Mouse (Mus musculus): ENCODE data around the gene Gpr182. TPM values are rescaled to one million over a fixed set of nuclear protein-coding genes. Genes with fewer than 3 reads are reported as not detected.
A peak's percentile ranks its signal among the peaks of the same experiment; 100 is the strongest.

The Gpr182 gene
- polyA plus RNA-seq, 1 experiment from 2014 or later, result 15.6 TPM

GRCm38 (mm10) chr10:127759181-127760110 is 7.9 kb upstream of the Gpr182 start, which contains the start of the genes Rdh1 and Rdh16f1:
Rdh1 (plus strand) TSS chr10:127759721.
Rdh16f1 (plus strand) TSS chr10:127759787.
- Histone ChIP-seq H3K27ac (ENCODE audit: low read length) (peak within 1 kb of the TSS; percentile 59), H3K4me3 (ENCODE audit: low read depth, low read length) (no peak within 1 kb of the TSS), H3K36me3 (ENCODE audit: control insufficient read depth, insufficient read depth) (no peaks in the 10 kb centered on the region), H3K9ac (ENCODE audit: low read depth, low read length) (no peak within 1 kb of the TSS), H3K9me3 (replicated peaks; ENCODE audit: control insufficient read depth, low read length) (no peaks in the 10 kb centered on the region), H3K27me3 (ENCODE audit: control insufficient read depth, insufficient read depth, low read depth, low read length) (no peaks in the 10 kb centered on the region), H3K4me2 (ENCODE audit: low read depth, low read length) (no peak within 1 kb of the TSS), H3K4me1 (ENCODE audit: control insufficient read depth, low read depth, low read length) (peaks cover 12% of the 10 kb centered on the region)
- ATAC-seq (ENCODE audit: low read depth), result 0 out of 2 replicates have a peak, but pooled peaks have one; percentile 20
- WGBS (ENCODE audit: insufficient replicate concordance), result 50% methylated on average over 9 of the region's 9 CpGs

- 0 out of 2 replicates have a peak overlapping the region, but pooled peaks have one; percentile 7 for H3K4me3 ChIP-seq (ENCODE audit: low read depth, low read length)
Observed at GRCm38 (mm10) chr10:127755770-127756468, 4.4 kb upstream of the Gpr182 start.

GRCm38 (mm10) chr10:127755246-127755645 is 3.7 kb upstream of the Gpr182 start:
- Histone ChIP-seq H3K9ac (ENCODE audit: low read depth, low read length) (no peak overlapping the region), H3K9me3 (replicated peaks; ENCODE audit: control insufficient read depth, low read length) (no peaks in the 10 kb centered on the region), H3K4me1 (ENCODE audit: control insufficient read depth, low read depth, low read length) (peaks cover 12% of the 10 kb centered on the region), H3K27ac (ENCODE audit: low read length) (peak overlapping the region; percentile 31), H3K36me3 (ENCODE audit: control insufficient read depth, insufficient read depth) (no peaks in the 10 kb centered on the region), H3K4me2 (ENCODE audit: low read depth, low read length) (no peak overlapping the region), H3K27me3 (ENCODE audit: control insufficient read depth, insufficient read depth, low read depth, low read length) (no peaks in the 10 kb centered on the region), H3K4me3 (ENCODE audit: low read depth, low read length) (no peak overlapping the region)
- no peak for ATAC-seq (ENCODE audit: low read depth)
- WGBS (ENCODE audit: insufficient replicate concordance), result 38% methylated on average over 3 of the region's 3 CpGs

More at GRCm38 (mm10) chr10:127755770-127756468, 4.4 kb upstream of the Gpr182 start:
- Histone ChIP-seq H3K9ac (ENCODE audit: low read depth, low read length) (no peak overlapping the region), H3K36me3 (ENCODE audit: control insufficient read depth, insufficient read depth) (no peaks in the 10 kb centered on the region), H3K27me3 (ENCODE audit: control insufficient read depth, insufficient read depth, low read depth, low read length) (no peaks in the 10 kb centered on the region), H3K4me2 (ENCODE audit: low read depth, low read length) (peak overlapping the region; percentile 36), H3K4me1 (ENCODE audit: control insufficient read depth, low read depth, low read length) (peaks cover 12% of the 10 kb centered on the region), H3K27ac (ENCODE audit: low read length) (no peak overlapping the region), H3K9me3 (replicated peaks; ENCODE audit: control insufficient read depth, low read length) (no peaks in the 10 kb centered on the region)
- WGBS (ENCODE audit: insufficient replicate concordance), result 23% methylated on average over 18 of the region's 18 CpGs
- ATAC-seq (ENCODE audit: low read depth), result peak; percentile 28

- WGBS (ENCODE audit: insufficient replicate concordance), result 52% methylated on average over 6 of the region's 6 CpGs
- H3K4me2 ChIP-seq (ENCODE audit: low read depth, low read length), result no peak overlapping the region
- no peak for ATAC-seq (ENCODE audit: low read depth)
- H3K36me3 ChIP-seq (ENCODE audit: control insufficient read depth, insufficient read depth), result no peaks in the 10 kb centered on the region
- no peak overlapping the region for H3K9ac ChIP-seq (ENCODE audit: low read depth, low read length)
- no peaks in the 10 kb centered on the region for H3K27me3 ChIP-seq (ENCODE audit: control insufficient read depth, insufficient read depth, low read depth, low read length)
- no peak overlapping the region for H3K4me3 ChIP-seq (ENCODE audit: low read depth, low read length)
- no peaks in the 10 kb centered on the region for H3K9me3 ChIP-seq (replicated peaks; ENCODE audit: control insufficient read depth, low read length)
- H3K27ac ChIP-seq (ENCODE audit: low read length), result peak overlapping the region; percentile 31
- peaks cover 12% of the 10 kb centered on the region for H3K4me1 ChIP-seq (ENCODE audit: control insufficient read depth, low read depth, low read length)
Observed at GRCm38 (mm10) chr10:127754566-127755166, 3.1 kb upstream of the Gpr182 start.

GRCm38 (mm10) chr10:127750136-127750777 is 1.3 kb downstream of the Gpr182 start:
- WGBS (ENCODE audit: insufficient replicate concordance), result 57% methylated on average over 24 of the region's 24 CpGs
- H3K4me2 ChIP-seq (ENCODE audit: low read depth, low read length), result 0 out of 2 replicates have a peak overlapping the region, but pooled peaks have one; percentile 26
- H3K27me3 ChIP-seq (ENCODE audit: control insufficient read depth, insufficient read depth, low read depth, low read length), result no peaks in the 10 kb centered on the region
- no peak for ATAC-seq (ENCODE audit: low read depth)
- H3K4me3 ChIP-seq (ENCODE audit: low read depth, low read length), result peak overlapping the region; percentile 19
- no peaks in the 10 kb centered on the region for H3K9me3 ChIP-seq (replicated peaks; ENCODE audit: control insufficient read depth, low read length)
- peak overlapping the region; percentile 73 for H3K27ac ChIP-seq (ENCODE audit: low read length)
- H3K4me1 ChIP-seq (ENCODE audit: control insufficient read depth, low read depth, low read length), result peaks cover 8% of the 10 kb centered on the region
- H3K9ac ChIP-seq (ENCODE audit: low read depth, low read length), result no peak overlapping the region
- H3K36me3 ChIP-seq (ENCODE audit: control insufficient read depth, insufficient read depth), result peaks cover 3% of the 10 kb centered on the region; the same call in 1 of the 2 replicates

GRCm38 (mm10) chr10:127748847-127749612 is 2.5 kb downstream of the Gpr182 start:
- H3K9me3 ChIP-seq (replicated peaks; ENCODE audit: control insufficient read depth, low read length), result no peaks in the 10 kb centered on the region
- 7% methylated on average over 8 of the region's 8 CpGs for WGBS (ENCODE audit: insufficient replicate concordance)
- peak; percentile 76 for ATAC-seq (ENCODE audit: low read depth)
- peaks cover 9% of the 10 kb centered on the region for H3K36me3 ChIP-seq (ENCODE audit: control insufficient read depth, insufficient read depth)
- H3K9ac ChIP-seq (ENCODE audit: low read depth, low read length), result no peak overlapping the region
- H3K4me2 ChIP-seq (ENCODE audit: low read depth, low read length), result peak overlapping the region; percentile 29
- no peaks in the 10 kb centered on the region for H3K27me3 ChIP-seq (ENCODE audit: control insufficient read depth, insufficient read depth, low read depth, low read length)
- peaks cover 3% of the 10 kb centered on the region for H3K4me1 ChIP-seq (ENCODE audit: control insufficient read depth, low read depth, low read length)
- peak overlapping the region; percentile 73 for H3K27ac ChIP-seq (ENCODE audit: low read length)
- H3K4me3 ChIP-seq (ENCODE audit: low read depth, low read length), result peak overlapping the region; percentile 23

- no peak overlapping the region for H3K9ac ChIP-seq (ENCODE audit: low read depth, low read length)
- H3K36me3 ChIP-seq (ENCODE audit: control insufficient read depth, insufficient read depth), result peaks cover 27% of the 10 kb centered on the region
- no peak overlapping the region for H3K4me2 ChIP-seq (ENCODE audit: low read depth, low read length)
- no peaks in the 10 kb centered on the region for H3K27me3 ChIP-seq (ENCODE audit: control insufficient read depth, insufficient read depth, low read depth, low read length)
- WGBS (ENCODE audit: insufficient replicate concordance), result 72% methylated on average over 8 of the region's 8 CpGs
- H3K9me3 ChIP-seq (replicated peaks; ENCODE audit: control insufficient read depth, low read length), result no peaks in the 10 kb centered on the region
- H3K4me3 ChIP-seq (ENCODE audit: low read depth, low read length), result no peak overlapping the region
- H3K4me1 ChIP-seq (ENCODE audit: control insufficient read depth, low read depth, low read length), result peaks cover 3% of the 10 kb centered on the region
- ATAC-seq (ENCODE audit: low read depth), result no peak
- no peak overlapping the region for H3K27ac ChIP-seq (ENCODE audit: low read length)
Observed at GRCm38 (mm10) chr10:127747254-127747653, 4.3 kb downstream of the Gpr182 start.

GRCm38 (mm10) chr10:127745886-127746285 is 5.6 kb downstream of the Gpr182 start:
- 0 out of 2 replicates have a peak overlapping the region, but pooled peaks have one; percentile 25 for H3K27ac ChIP-seq (ENCODE audit: low read length)
- H3K36me3 ChIP-seq (ENCODE audit: control insufficient read depth, insufficient read depth), result peaks cover 33% of the 10 kb centered on the region
- no peak for ATAC-seq (ENCODE audit: low read depth)

More at GRCm38 (mm10) chr10:127745886-127746285, 5.6 kb downstream of the Gpr182 start:
- no peak overlapping the region for H3K4me2 ChIP-seq (ENCODE audit: low read depth, low read length)
- WGBS (ENCODE audit: insufficient replicate concordance), result 55% methylated on average over 5 of the region's 5 CpGs
- H3K4me1 ChIP-seq (ENCODE audit: control insufficient read depth, low read depth, low read length), result peaks cover 3% of the 10 kb centered on the region
- H3K9ac ChIP-seq (ENCODE audit: low read depth, low read length), result no peak overlapping the region
- no peaks in the 10 kb centered on the region for H3K27me3 ChIP-seq (ENCODE audit: control insufficient read depth, insufficient read depth, low read depth, low read length)
- no peak overlapping the region for H3K4me3 ChIP-seq (ENCODE audit: low read depth, low read length)
- no peaks in the 10 kb centered on the region for H3K9me3 ChIP-seq (replicated peaks; ENCODE audit: control insufficient read depth, low read length)

All from liver, embryonic 16.5 days (tissue).